Mouse (Mus musculus) bone marrow macrophage, adult 2 months (primary cell): ENCODE results near the gene Tiam1. TPM values are rescaled to one million over a fixed set of nuclear protein-coding genes. Genes with fewer than 3 reads are reported as not detected.

Experiments
- H3K27ac ChIP-seq: 2 replicates; pipeline ENCODE4 v1.5.1; 2012; ENCODE audit warnings: low read depth, low read length; ENCODE audit not compliant: insufficient read depth
- H3K4me1 ChIP-seq: 2 replicates; pipeline ENCODE4 v1.6.1; 2012; ENCODE audit warnings: low read length; ENCODE audit not compliant: control insufficient read depth, insufficient read depth
- H3K4me3 ChIP-seq: 2 replicates; pipeline ENCODE4 v1.5.1; 2012; ENCODE audit warnings: mild to moderate bottlenecking, low read length, moderate library complexity; ENCODE audit not compliant: insufficient read depth
- CTCF ChIP-seq: IDR thresholded peaks from 2 replicates; pipeline ENCODE4 v1.5.1; 2012; ENCODE audit warnings: low read depth, mild to moderate bottlenecking, low read length, moderate library complexity
- POLR2A ChIP-seq: IDR thresholded peaks from 2 replicates; pipeline ENCODE4 v1.6.1; 2012; ENCODE audit warnings: mild to moderate bottlenecking, low read depth, low read length, borderline replicate concordance
- polyA plus RNA-seq: library from polyadenylated mRNA; stranded (reverse); fragments of >200 nt; gene quantifications from 2 replicates; pipeline ENCODE4 v1.2.4, GENCODE M21; 2012; ENCODE audit not compliant: missing spikeins, insufficient read depth, insufficient read length

Gene Tiam1
- polyA plus RNA-seq, 1 experiment, result 21.4 TPM

GRCm38 (mm10) chr16:90121799-90122198 is 21.8 kb downstream of the Tiam1 start:
- TF ChIP-seq POLR2A, result no peak
- no peak for TF ChIP-seq CTCF

GRCm38 (mm10) chr16:90119969-90120368 is 23.6 kb downstream of the Tiam1 start:
- TF ChIP-seq POLR2A (no peak), CTCF (peak; percentile 78)
- no peak overlapping the region for H3K27ac ChIP-seq
- H3K4me3 ChIP-seq, result no peak overlapping the region
- no peaks in the 10 kb centered on the region for H3K4me1 ChIP-seq

More at GRCm38 (mm10) chr16:90121799-90122198, 21.8 kb downstream of the Tiam1 start:
- no peak overlapping the region for H3K4me3 ChIP-seq
- no peaks in the 10 kb centered on the region for H3K4me1 ChIP-seq
- no peak overlapping the region for H3K27ac ChIP-seq

GRCm38 (mm10) chr16:90116637-90117182 is 26.9 kb downstream of the Tiam1 start:
- no peak for TF ChIP-seq POLR2A
- TF ChIP-seq CTCF, result no peak

GRCm38 (mm10) chr16:90112577-90113155 is 30.9 kb downstream of the Tiam1 start:
- TF ChIP-seq POLR2A, result no peak
- no peak for TF ChIP-seq CTCF
- Histone ChIP-seq H3K4me1 (peaks cover 11% of the 10 kb centered on the region), H3K4me3 (no peak overlapping the region), H3K27ac (no peak overlapping the region)

More at GRCm38 (mm10) chr16:90116637-90117182, 26.9 kb downstream of the Tiam1 start:
- no peak overlapping the region for H3K4me3 ChIP-seq
- H3K4me1 ChIP-seq, result peaks cover 8% of the 10 kb centered on the region
- H3K27ac ChIP-seq, result no peak overlapping the region

GRCm38 (mm10) chr16:90109500-90109899 is 34.1 kb downstream of the Tiam1 start:
- peaks cover 11% of the 10 kb centered on the region for H3K4me1 ChIP-seq
- TF ChIP-seq CTCF (no peak), POLR2A (no peak)

GRCm38 (mm10) chr16:90104714-90105459 is 38.7 kb downstream of the Tiam1 start:
- H3K27ac ChIP-seq, result no peak overlapping the region
- no peak for TF ChIP-seq POLR2A
- no peak for TF ChIP-seq CTCF
- no peak overlapping the region for H3K4me3 ChIP-seq
- H3K4me1 ChIP-seq, result peaks cover under 1% of the 10 kb centered on the region; the same call in 1 of the 2 replicates

More at GRCm38 (mm10) chr16:90109500-90109899, 34.1 kb downstream of the Tiam1 start:
- Histone ChIP-seq H3K4me3 (no peak overlapping the region), H3K27ac (no peak overlapping the region)

GRCm38 (mm10) chr16:90103726-90104125 is 39.8 kb downstream of the Tiam1 start:
- Histone ChIP-seq H3K27ac (no peak overlapping the region), H3K4me1 (no peaks in the 10 kb centered on the region), H3K4me3 (no peak overlapping the region)
- no peak for TF ChIP-seq CTCF
- TF ChIP-seq POLR2A, result no peak

- Histone ChIP-seq H3K4me3 (no peak overlapping the region), H3K4me1 (no peaks in the 10 kb centered on the region), H3K27ac (no peak overlapping the region)
- TF ChIP-seq POLR2A, result no peak
- no peak for TF ChIP-seq CTCF
Measured at GRCm38 (mm10) chr16:90102596-90102995, 41.0 kb downstream of the Tiam1 start.

GRCm38 (mm10) chr16:90098191-90098605 is 45.4 kb downstream of the Tiam1 start:
- Histone ChIP-seq H3K4me1 (no peaks in the 10 kb centered on the region), H3K4me3 (no peak overlapping the region), H3K27ac (no peak overlapping the region)
- no peak for TF ChIP-seq CTCF
- no peak for TF ChIP-seq POLR2A

GRCm38 (mm10) chr16:90097769-90098168 is 45.8 kb downstream of the Tiam1 start:
- H3K4me3 ChIP-seq, result no peak overlapping the region
- no peak overlapping the region for H3K27ac ChIP-seq
- no peaks in the 10 kb centered on the region for H3K4me1 ChIP-seq
- TF ChIP-seq CTCF, result no peak
- TF ChIP-seq POLR2A, result no peak
